Mouse (Mus musculus) erythroblast, embryonic 14.5 days (primary cell): ENCODE results near the gene Tiam1. TPM values are rescaled to one million over a fixed set of nuclear protein-coding genes. Genes with fewer than 3 reads are reported as not detected.

Source experiments
- H3K27me3 ChIP-seq: 2 replicates; pipeline ENCODE4 v1.6.1; 2012; ENCODE audit warnings: inconsistent platforms; ENCODE audit not compliant: control insufficient read depth
- H3K36me3 ChIP-seq: 2 replicates; pipeline ENCODE4 v1.6.1; 2012; ENCODE audit warnings: mild to moderate bottlenecking, inconsistent platforms; ENCODE audit not compliant: control insufficient read depth
- H3K4me1 ChIP-seq: 2 replicates; pipeline ENCODE4 v1.6.1; 2012; ENCODE audit warnings: inconsistent platforms; ENCODE audit not compliant: control insufficient read depth
- H3K4me3 ChIP-seq: replicated peaks from 2 replicates; pipeline ENCODE3; 2012; ENCODE audit warnings: moderate library complexity, mild to moderate bottlenecking, inconsistent platforms
- H3K9me3 ChIP-seq: 2 replicates; pipeline ENCODE4 v1.6.1; 2012; ENCODE audit warnings: low read length, inconsistent platforms, mixed read lengths; ENCODE audit not compliant: control insufficient read depth
- GATA1 ChIP-seq: IDR thresholded peaks from 2 replicates; pipeline ENCODE4 v1.6.1; 2012; ENCODE audit warnings: low read length, inconsistent platforms, mixed read lengths
- TAL1 ChIP-seq: IDR thresholded peaks from 3 replicates; pipeline ENCODE4 v1.6.1; 2012; ENCODE audit warnings: low read length, inconsistent platforms, mixed read lengths
- polyA plus RNA-seq: library from polyadenylated mRNA; stranded (reverse); fragments of >175 nt; gene quantifications from 2 replicates; pipeline ENCODE4 v1.2.3, GENCODE M21; 2012

Gene Tiam1
- polyA plus RNA-seq, 1 experiment: 0.89 TPM

DNA sequence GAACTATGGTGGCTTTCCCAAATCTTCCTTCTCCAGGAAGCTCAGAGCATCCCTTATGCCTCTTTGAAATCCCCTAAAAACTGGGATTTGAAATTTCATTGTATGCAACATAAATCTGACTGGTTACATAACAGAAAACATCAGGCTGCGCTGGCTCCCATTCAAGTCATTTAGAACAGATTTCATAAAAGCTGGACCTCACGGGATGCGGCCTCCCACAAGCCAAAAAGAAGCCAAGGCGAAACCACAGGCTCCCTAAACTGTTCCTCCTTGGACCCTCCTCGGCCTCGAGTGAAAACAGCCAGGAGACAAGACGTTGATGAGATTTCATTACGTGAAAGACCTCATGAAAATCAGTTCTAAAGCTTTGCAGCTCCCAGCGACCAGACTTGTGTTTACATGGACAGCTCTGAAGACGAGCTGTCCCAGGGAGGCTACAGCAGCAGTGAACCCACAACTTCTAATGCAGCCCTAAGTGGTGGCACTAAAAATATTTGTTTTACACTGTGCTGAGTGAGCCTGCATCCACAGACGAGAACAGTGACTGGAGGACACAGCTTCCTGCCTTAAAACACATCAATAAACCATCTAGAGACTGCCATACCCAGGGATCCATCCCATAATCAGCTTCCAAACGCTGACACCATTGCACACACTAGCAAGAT lies 96.9 kb downstream of the Tiam1 start:
- Histone ChIP-seq H3K36me3 (no peaks in the 10 kb centered on the region), H3K4me3 (no peak overlapping the region), H3K9me3 (no peaks in the 10 kb centered on the region), H3K27me3 (no peaks in the 10 kb centered on the region), H3K4me1 (peaks cover 68% of the 10 kb centered on the region)
- TF ChIP-seq TAL1 (no peak), GATA1 (no peak)

DNA sequence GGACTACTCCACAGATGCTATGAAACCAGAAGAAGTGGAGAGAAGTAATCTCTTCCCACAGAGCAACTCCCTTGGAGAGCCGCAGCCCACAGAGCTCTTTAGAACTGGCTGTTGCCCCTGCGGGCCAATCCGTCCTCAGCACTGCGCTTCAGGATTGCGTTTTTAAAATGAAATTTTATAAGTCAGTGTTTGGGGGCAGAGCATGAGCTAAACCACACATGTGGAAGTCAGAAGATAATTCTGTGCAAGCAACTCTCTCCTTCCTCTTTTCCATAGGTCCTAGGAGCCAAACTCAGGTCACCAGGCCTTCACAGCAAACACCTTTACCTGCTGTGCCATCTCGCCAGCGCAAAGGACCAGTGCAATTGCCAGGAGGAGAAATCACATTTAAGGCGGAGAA lies 98.0 kb downstream of the Tiam1 start:
- H3K36me3 ChIP-seq: no peaks in the 10 kb centered on the region; the same call in 1 of the 2 replicates
- H3K4me1 ChIP-seq: peaks cover 59% of the 10 kb centered on the region

DNA sequence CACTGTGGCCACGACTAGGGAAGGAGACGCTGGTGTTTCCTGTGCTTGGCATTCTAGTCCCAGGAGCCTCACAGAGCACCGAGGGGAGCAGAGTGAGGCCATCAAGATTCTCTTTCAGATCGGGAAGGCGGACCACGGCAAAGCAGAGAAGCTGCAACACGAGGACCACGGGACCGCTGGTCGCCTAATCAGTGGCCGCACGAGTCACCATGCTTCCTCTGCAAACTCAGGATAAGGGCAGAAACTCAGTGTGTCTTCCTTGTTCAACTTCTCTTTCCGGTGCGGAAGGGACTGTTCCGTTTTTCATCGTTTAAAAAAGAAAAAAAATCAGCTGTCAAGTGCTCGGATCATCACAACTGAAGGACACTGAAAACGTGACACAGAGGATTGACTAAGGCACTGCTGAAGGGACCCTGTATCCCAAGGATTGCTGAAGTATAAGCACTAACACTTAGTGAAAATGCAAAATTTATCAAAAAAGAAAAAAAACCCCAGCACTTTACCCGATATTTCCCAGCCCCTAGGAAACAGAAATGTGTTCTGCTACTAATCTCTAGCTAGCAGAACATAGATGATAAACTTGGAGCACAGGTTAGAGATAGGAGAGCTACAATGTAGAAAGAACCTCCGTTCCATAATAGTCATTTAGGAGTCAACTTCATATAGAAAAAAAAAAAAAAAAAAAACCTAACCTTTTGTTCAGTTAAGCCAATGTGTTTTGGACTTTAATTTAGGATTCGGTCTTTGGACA lies 99.4 kb downstream of the Tiam1 start:
- TF ChIP-seq TAL1: peak; percentile 64
- TF ChIP-seq GATA1: no peak
- H3K27me3 ChIP-seq: no peaks in the 10 kb centered on the region
- H3K4me1 ChIP-seq: peaks cover 52% of the 10 kb centered on the region
- H3K4me3 ChIP-seq: peak overlapping the region; percentile 60
- no peaks in the 10 kb centered on the region for H3K9me3 ChIP-seq
- no peaks in the 10 kb centered on the region; the same call in 1 of the 2 replicates for H3K36me3 ChIP-seq

More for the DNA sequence above, 98.0 kb downstream of the Tiam1 start:
- H3K9me3 ChIP-seq: no peaks in the 10 kb centered on the region
- no peak for TF ChIP-seq TAL1
- TF ChIP-seq GATA1: no peak
- no peak overlapping the region for H3K4me3 ChIP-seq
- no peaks in the 10 kb centered on the region for H3K27me3 ChIP-seq

DNA sequence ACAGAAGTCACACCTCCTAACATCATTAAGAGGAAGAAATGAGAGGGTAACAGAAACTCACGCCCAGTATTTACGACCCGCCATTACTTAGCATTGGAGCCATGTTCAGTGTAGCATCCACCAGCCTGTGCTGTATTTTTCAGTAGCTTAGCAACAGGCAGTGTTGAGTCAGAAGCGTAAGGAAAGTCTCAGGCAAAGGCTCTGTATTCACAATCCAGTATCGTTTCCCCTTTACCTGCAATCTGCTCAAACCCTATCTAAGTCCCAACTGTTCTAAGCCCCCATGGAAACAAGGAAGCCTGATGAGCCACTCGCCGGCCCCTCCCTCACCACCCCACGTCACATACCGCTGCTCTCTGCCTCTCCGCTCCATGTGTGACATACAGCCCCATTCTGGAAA lies 100.7 kb downstream of the Tiam1 start:
- Histone ChIP-seq H3K27me3 (no peaks in the 10 kb centered on the region), H3K9me3 (no peaks in the 10 kb centered on the region), H3K4me1 (peaks cover 45% of the 10 kb centered on the region), H3K4me3 (no peak overlapping the region), H3K36me3 (no peaks in the 10 kb centered on the region; the same call in 1 of the 2 replicates)
- TF ChIP-seq TAL1: no peak

DNA sequence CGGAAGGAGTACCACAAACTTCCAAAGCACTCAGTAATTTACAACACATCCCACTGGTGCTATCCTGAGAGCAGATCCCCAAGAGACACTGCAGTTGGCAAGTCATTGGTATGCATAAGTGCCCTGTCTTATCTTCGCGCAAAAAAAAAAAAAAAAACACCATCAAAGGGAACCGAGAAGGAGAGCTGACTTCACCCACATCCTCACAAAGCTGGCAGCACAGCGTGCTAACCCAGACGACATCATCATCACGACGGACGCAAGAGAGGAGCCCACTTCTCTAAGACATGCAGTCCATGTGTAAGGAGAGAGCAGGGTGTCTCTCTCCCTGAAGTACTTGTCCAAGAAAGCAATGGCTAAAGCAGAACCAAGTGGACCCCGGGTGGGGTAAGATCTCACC lies 101.2 kb downstream of the Tiam1 start:
- Histone ChIP-seq H3K27me3 (no peaks in the 10 kb centered on the region), H3K4me3 (no peak overlapping the region), H3K4me1 (peaks cover 42% of the 10 kb centered on the region), H3K36me3 (no peaks in the 10 kb centered on the region; the same call in 1 of the 2 replicates), H3K9me3 (no peaks in the 10 kb centered on the region)
- TF ChIP-seq GATA1 (no peak), TAL1 (no peak)

DNA sequence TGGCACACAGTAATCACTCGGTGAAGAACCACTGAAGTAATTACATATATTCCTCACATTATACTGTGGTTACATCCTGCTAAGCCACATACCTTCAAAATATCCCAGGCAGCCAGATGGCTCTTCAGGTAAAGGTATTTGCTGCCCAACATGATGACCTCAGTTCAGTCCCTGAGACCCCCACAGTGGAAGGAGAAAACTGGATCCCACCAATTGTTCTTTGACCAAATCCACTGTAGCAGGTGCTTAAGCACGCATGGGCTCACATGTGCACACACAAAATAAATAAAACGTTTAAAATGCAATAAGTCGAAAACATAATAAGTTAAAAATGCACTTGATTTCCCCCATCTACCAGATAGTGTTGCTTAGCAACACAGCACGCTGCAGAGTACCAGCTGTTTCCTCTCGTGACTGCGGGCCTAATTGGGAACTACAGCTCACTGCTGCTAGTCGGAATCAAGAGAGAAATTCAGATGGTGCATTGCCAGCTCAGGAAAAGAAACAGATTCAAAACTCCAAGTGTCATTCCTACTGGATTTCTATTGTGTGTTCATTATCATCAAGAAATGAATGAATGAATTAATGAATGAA lies 102.7 kb downstream of the Tiam1 start:
- peaks cover 46% of the 10 kb centered on the region for H3K4me1 ChIP-seq
- H3K27me3 ChIP-seq: no peaks in the 10 kb centered on the region
- H3K36me3 ChIP-seq: no peaks in the 10 kb centered on the region; the same call in 1 of the 2 replicates
- TF ChIP-seq GATA1 (no peak), TAL1 (no peak)
- no peak overlapping the region for H3K4me3 ChIP-seq
- no peaks in the 10 kb centered on the region for H3K9me3 ChIP-seq

DNA sequence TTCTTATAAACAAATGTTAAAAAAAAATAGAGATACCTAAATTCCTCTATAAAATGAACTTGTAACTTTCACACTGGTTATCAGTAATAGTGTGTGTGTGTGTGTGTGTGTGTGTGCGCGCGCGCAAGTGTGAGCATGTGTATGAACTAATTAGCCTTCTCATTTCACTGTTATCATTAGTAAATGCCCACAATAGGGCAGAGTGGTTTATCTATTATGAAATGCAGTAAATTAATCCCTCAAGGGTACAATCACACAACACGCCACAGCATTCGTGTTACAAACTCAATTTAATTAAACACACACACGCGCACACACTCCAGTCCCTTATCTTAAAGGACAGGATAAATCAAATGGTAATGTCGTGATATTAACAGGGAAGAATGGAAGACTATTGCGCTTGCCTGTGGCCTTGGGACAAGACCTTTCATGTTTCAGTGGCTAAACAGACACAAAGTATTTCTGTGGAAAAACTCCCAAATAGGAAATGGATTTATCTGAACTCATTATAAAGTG lies 107.9 kb downstream of the Tiam1 start:
- peaks cover 5% of the 10 kb centered on the region for H3K4me1 ChIP-seq

DNA sequence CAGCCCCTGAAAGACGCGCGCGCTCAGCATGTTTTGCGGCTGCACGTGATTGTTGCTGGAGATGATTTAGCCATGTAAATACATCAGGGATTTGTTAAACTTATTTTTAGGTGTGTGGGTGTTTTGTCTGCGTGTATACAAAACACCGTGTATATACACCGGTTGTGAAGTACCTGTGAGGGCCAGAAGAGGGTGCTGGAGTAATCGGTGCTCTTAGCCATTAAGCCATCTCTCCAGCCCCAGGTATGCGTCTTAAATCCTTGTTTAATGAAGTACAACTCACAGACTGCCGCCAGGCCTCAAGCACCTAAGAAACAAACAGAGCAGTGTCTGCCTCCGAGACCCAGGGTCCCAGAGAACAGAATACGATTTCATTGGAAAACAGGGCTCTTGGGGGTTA lies 113.2 kb downstream of the Tiam1 start:
- H3K4me1 ChIP-seq: no peaks in the 10 kb centered on the region
- TF ChIP-seq TAL1: no peak
- TF ChIP-seq GATA1: no peak
- no peaks in the 10 kb centered on the region for H3K9me3 ChIP-seq
- H3K4me3 ChIP-seq: no peak overlapping the region
- no peaks in the 10 kb centered on the region for H3K27me3 ChIP-seq
- H3K36me3 ChIP-seq: no peaks in the 10 kb centered on the region

More for the DNA sequence above, 107.9 kb downstream of the Tiam1 start:
- Histone ChIP-seq H3K9me3 (no peaks in the 10 kb centered on the region), H3K27me3 (no peaks in the 10 kb centered on the region), H3K36me3 (no peaks in the 10 kb centered on the region; the same call in 1 of the 2 replicates), H3K4me3 (no peak overlapping the region)
- TF ChIP-seq GATA1 (no peak), TAL1 (no peak)

DNA sequence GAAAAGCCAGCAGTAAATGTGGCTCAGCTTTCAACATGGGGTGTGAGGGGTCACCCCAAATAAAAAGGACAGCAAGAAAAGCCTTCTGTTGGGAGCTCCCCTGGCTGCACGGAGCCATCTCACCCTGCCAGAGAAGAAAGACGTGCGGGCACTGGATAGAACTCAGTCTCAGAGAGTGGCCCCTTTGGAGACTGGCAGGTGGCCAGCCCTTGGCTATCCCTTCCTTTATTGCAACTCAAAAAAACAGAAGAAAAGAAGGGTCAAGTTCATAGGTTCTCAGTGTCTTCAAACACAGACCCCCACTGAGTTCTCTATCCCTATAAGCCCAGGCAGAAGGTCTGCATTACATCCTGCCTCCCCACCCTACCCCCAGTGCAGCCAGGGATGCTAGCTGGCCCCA lies 115.7 kb downstream of the Tiam1 start:
- TF ChIP-seq TAL1 (no peak), GATA1 (no peak)
- H3K27me3 ChIP-seq: no peaks in the 10 kb centered on the region
- H3K4me3 ChIP-seq: no peak overlapping the region
- H3K36me3 ChIP-seq: no peaks in the 10 kb centered on the region
- H3K4me1 ChIP-seq: no peaks in the 10 kb centered on the region
- no peaks in the 10 kb centered on the region for H3K9me3 ChIP-seq
